Mouse (Mus musculus) cortical plate, adult 2 months (tissue): ENCODE results near the gene Dgki.

Experiments
- CTCF ChIP-seq: fragments of 200-500 bp; IDR thresholded peaks from 2 replicates; pipeline ENCODE4 v1.5.1; 2011; ENCODE audit warnings: mild to moderate bottlenecking, control low read depth, low read length; ENCODE audit not compliant: insufficient read depth; ENCODE audit errors: extremely low read depth
- POLR2A ChIP-seq: fragments of 200-500 bp; IDR thresholded peaks from 2 replicates; pipeline ENCODE4 v1.6.1; 2011; ENCODE audit warnings: mild to moderate bottlenecking, low read length, control low read depth; ENCODE audit not compliant: insufficient read depth; ENCODE audit errors: extremely low read depth

DNA sequence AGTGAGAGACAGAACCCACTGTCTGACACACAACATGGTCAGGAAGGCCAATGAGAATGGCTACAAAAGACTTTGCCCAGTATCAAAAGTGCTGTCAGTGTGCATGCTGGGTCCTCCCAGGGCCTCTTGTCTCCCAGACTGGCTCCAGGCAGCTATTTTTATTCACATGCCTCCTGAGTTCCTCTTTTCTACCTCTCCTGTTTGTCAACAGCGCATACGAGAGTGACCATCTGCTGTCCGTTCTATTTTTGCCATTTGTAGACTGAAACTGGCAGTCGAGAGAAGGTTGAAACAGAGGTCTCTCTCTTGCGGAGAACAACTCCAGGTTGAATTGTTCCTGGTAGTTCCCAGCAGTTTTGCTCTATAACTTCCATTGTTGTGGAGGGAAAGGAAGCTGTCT, 103.1 kb downstream of the Dgki start:
- no peak for TF ChIP-seq CTCF
- no peak for TF ChIP-seq POLR2A
